Mouse (Mus musculus): ENCODE measurements around the gene Fzr1. TPM values are rescaled to one million over a fixed set of nuclear protein-coding genes. Genes with fewer than 3 reads are reported as not detected.
A peak's percentile ranks its signal among the peaks of the same experiment; 100 is the strongest.

Gene Fzr1
- polyA plus RNA-seq, 1 experiment from 2014 or later = 104 TPM

DNA sequence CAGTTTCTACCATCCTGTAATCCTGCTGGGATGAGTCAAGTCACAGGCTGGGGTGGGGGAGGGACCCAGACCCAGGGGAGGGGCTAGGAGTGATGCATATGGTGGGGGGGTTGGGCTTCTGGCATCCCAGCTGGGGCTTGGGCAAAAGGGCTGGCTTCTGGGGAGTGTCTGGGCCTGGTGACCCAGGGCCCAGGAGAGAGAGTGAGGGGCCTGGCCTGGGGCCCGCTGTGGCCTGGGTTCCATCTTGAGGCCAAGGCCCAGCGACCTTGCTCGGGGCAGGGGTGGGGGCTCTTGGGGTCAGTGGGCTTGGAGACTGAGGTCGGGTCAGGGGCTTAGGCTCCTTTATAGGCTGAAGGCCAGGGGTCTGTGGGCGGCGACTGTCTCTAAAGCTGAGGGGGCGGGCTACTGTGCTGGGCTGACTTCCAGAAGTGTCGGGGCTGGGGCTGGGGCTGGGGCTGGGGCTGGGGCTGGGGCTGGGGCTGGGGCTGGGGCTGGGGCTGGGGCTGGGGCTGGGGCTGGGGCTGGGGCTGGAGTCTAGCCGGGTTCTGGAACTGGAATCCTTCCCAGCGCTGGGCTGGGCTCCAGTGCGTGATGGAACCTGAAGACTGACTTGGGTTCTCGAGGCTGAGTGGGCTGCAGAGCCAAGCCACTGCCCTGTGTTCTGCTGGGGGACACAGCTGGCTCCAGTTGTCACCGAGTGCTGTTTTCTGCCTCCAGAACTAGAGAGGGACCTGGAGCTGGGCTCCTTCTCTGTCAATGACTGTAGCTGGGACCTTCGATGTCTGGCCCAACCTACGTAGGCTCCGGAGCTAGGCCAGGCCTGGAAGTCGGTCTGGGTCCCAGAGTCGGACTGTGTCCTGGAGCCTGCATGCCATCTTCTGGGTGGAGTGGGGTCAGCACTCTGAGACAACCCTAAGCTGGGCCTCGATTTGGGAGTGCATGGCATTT is 42.6 kb downstream of the Fzr1 start:
- no peak overlapping the region for H3K27ac ChIP-seq (ENCODE audit: low read depth, low read length)
- peaks cover 4% of the 10 kb centered on the region; the same call in 1 of the 2 replicates for H3K4me1 ChIP-seq (ENCODE audit: control insufficient read depth, insufficient read depth, low read length)
- ATAC-seq (ENCODE audit: low FRiP score) (peak; percentile 41), DNase-seq (ENCODE audit: low spot score, missing footprints) (peak; percentile 84)
- WGBS = 37% methylated on average over 18 of the region's 19 CpGs
- H3K4me2 ChIP-seq = no peak overlapping the region
- H3K27me3 ChIP-seq (ENCODE audit: control insufficient read depth, insufficient read depth, low read length) = peaks cover 16% of the 10 kb centered on the region
- H3K4me3 ChIP-seq (ENCODE audit: low read depth, low read length) = no peak overlapping the region
- H3K9me3 ChIP-seq (ENCODE audit: control insufficient read depth, low read length) = no peaks in the 10 kb centered on the region
- H3K36me3 ChIP-seq (ENCODE audit: control insufficient read depth, insufficient read depth, low read length) = no peaks in the 10 kb centered on the region
- H3K9ac ChIP-seq (ENCODE audit: low read length) = no peak overlapping the region

DNA sequence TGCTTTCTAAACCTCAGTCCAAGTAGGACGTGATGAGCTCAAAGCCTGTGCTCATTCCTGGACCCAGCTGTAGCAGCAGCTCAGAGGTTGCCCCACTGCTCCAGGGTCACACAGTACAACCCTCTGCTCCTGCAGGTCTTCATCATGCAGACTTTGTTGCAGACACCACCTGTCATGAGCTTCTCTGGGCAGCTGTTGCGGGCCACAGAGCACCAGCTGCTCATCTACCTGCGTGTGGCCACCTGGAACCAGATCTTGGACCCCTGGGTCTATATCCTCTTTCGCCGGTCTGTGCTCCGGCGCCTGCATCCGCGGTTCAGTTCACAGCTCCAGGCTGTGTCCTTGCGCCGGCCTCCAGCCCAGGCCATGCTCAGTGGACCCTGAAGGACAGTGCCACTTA is 44.0 kb downstream of the Fzr1 start:
- 44% methylated on average over 11 of the region's 11 CpGs for WGBS
- Histone ChIP-seq H3K4me3 (ENCODE audit: low read depth, low read length) (no peak overlapping the region), H3K36me3 (ENCODE audit: control insufficient read depth, insufficient read depth, low read length) (no peaks in the 10 kb centered on the region), H3K9ac (ENCODE audit: low read length) (no peak overlapping the region), H3K4me1 (ENCODE audit: control insufficient read depth, insufficient read depth, low read length) (peaks cover 4% of the 10 kb centered on the region; the same call in 1 of the 2 replicates), H3K27me3 (ENCODE audit: control insufficient read depth, insufficient read depth, low read length) (peaks cover 16% of the 10 kb centered on the region), H3K9me3 (ENCODE audit: control insufficient read depth, low read length) (no peaks in the 10 kb centered on the region), H3K27ac (ENCODE audit: low read depth, low read length) (no peak overlapping the region), H3K4me2 (no peak overlapping the region)
- DNase-seq (ENCODE audit: low spot score, missing footprints) (peak; percentile 84), ATAC-seq (ENCODE audit: low FRiP score) (no peak)

DNA sequence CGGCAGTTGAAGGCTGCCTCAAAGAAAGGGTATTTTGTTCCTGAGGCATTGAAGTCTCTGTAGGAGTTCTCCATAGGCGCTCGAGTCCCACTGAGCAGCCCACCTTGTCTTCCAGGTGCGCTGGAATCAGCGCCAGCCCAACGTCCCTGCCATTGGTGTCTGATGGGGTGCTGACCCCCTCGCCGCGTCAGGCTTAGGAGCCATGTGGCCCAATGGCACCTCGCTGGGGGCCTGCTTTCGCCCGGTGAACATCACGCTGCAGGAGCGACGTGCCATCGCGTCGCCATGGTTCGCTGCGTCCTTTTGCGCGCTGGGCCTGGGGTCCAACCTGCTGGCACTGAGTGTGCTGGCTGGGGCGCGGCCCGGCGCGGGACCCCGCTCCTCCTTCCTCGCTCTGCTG is 46.0 kb downstream of the Fzr1 start:
- no peak overlapping the region for H3K27ac ChIP-seq (ENCODE audit: low read depth, low read length)
- no peaks in the 10 kb centered on the region; the same call in 1 of the 2 replicates for H3K36me3 ChIP-seq (ENCODE audit: control insufficient read depth, insufficient read depth, low read length)
- H3K4me3 ChIP-seq (ENCODE audit: low read depth, low read length) = no peak overlapping the region
- ATAC-seq (ENCODE audit: low FRiP score) (no peak), DNase-seq (ENCODE audit: low spot score, missing footprints) (no peak)
- no peaks in the 10 kb centered on the region for H3K9me3 ChIP-seq (ENCODE audit: control insufficient read depth, low read length)
- peaks cover 4% of the 10 kb centered on the region; the same call in 1 of the 2 replicates for H3K4me1 ChIP-seq (ENCODE audit: control insufficient read depth, insufficient read depth, low read length)
- no peak overlapping the region; the same call in 1 of the 2 replicates for H3K4me2 ChIP-seq
- H3K9ac ChIP-seq (ENCODE audit: low read length) = no peak overlapping the region
- WGBS = 9% methylated on average over 28 of the region's 29 CpGs
- H3K27me3 ChIP-seq (ENCODE audit: control insufficient read depth, insufficient read depth, low read length) = peaks cover 9% of the 10 kb centered on the region

DNA sequence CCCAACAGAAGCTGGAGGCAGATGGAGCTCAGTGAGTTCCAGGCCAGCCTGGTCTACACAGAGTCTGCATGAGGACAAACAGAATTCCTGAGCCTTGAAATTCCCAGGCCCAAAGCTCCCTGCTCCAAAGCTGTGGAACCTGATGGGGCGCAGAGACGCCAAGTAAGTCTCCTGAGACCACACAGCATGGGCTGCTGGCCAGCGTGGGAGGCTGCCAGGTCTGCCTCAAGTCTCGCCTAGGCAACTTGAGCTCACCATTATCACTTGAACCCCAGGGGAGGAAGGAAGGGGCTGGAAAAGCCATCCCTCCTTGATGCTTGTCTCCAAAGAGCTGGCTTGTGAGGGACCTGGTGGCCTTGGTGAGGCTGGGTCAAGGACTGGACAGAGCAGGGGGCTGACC is 48.3 kb downstream of the Fzr1 start:
- Histone ChIP-seq H3K4me2 (no peak overlapping the region), H3K36me3 (ENCODE audit: control insufficient read depth, insufficient read depth, low read length) (peaks cover 17% of the 10 kb centered on the region), H3K4me1 (ENCODE audit: control insufficient read depth, insufficient read depth, low read length) (no peaks in the 10 kb centered on the region), H3K9me3 (ENCODE audit: control insufficient read depth, low read length) (no peaks in the 10 kb centered on the region), H3K9ac (ENCODE audit: low read length) (no peak overlapping the region), H3K27ac (ENCODE audit: low read depth, low read length) (no peak overlapping the region), H3K27me3 (ENCODE audit: control insufficient read depth, insufficient read depth, low read length) (peaks cover 9% of the 10 kb centered on the region), H3K4me3 (ENCODE audit: low read depth, low read length) (no peak overlapping the region)
- no peak for DNase-seq (ENCODE audit: low spot score, missing footprints)
- WGBS = 71% methylated on average over 4 of the region's 4 CpGs
- no peak for ATAC-seq (ENCODE audit: low FRiP score)

DNA sequence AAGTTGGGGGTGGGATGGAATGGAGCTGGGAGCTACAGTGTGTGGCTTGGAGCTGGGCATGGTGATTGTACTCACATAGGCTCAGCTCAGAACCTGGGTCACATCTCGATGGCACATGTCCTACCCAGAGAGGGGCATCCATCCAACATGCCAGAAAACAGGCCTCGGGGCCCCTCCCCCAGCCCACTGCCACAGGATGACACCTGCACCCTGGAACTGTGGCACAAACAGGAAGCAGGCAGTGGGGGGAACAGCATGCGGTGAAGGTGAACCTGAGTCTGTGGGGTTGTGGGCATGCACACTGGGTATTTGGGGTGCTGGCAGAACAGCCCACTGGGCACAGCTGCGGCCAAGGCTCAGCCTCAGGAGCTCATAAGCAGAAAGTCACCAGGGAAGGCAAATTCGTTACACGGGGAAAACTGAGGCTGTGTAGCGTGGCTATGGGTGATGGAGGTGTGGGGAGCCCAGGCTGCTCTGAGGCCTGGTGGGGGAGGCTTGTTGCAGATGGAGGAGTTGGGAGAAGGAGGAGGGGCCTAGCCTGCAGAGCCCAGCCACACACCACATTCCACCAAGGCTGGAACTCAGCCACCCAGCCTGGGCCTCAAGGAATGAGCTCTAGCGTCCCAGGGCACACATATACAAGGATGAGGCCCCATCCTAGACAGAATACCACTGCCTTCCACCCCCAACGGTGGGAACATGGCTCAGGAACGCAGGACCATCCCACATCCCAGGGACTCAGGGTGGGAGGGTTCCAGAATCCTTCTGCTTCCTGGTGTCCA is 48.9 kb downstream of the Fzr1 start:
- H3K9ac ChIP-seq (ENCODE audit: low read length) = no peak overlapping the region
- WGBS = 72% methylated on average over 10 of the region's 10 CpGs

DNA sequence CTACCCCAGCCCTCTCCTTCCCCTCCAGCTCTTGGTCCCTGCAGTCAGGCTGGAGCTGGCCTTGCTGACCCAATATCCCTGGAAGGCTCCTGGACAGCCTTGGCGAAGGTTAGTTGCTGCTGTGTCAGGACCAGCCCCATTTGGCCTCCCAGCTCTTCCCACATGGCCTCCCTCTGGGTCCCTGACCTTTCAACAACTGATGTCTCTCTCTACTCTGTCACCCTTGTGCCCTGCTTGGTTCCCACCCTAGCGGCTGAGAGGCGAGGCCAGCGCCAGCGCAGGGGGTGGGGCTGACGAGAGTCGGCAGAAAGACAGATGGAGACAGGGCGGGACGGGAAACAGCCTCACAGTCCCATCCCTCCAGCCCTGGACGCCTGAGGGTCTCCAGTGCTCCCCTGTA is 49.9 kb downstream of the Fzr1 start, which contains the start of gene Tbxa2r:
Gene Tbxa2r, plus strand, starts transcription at position 346 of the 400 bp plus-strand sequence.
- 10% methylated on average over 10 of the region's 10 CpGs for WGBS
- Histone ChIP-seq H3K4me3 (ENCODE audit: low read depth, low read length) (no peak within 1 kb of the TSS), H3K9ac (ENCODE audit: low read length) (0 out of 2 replicates have a peak within 1 kb of the TSS, but pooled peaks have one; percentile 7), H3K27ac (ENCODE audit: low read depth, low read length) (no peak within 1 kb of the TSS), H3K27me3 (ENCODE audit: control insufficient read depth, insufficient read depth, low read length) (peaks cover 9% of the 10 kb centered on the region), H3K36me3 (ENCODE audit: control insufficient read depth, insufficient read depth, low read length) (peaks cover 33% of the 10 kb centered on the region), H3K4me2 (no peak within 1 kb of the TSS), H3K9me3 (ENCODE audit: control insufficient read depth, low read length) (no peaks in the 10 kb centered on the region), H3K4me1 (ENCODE audit: control insufficient read depth, insufficient read depth, low read length) (no peaks in the 10 kb centered on the region)
- no peak for DNase-seq (ENCODE audit: low spot score, missing footprints)
- ATAC-seq (ENCODE audit: low FRiP score) = no peak

More for the DNA sequence above, 48.9 kb downstream of the Fzr1 start:
- Histone ChIP-seq H3K27me3 (ENCODE audit: control insufficient read depth, insufficient read depth, low read length) (peaks cover 9% of the 10 kb centered on the region), H3K4me2 (no peak overlapping the region), H3K9me3 (ENCODE audit: control insufficient read depth, low read length) (no peaks in the 10 kb centered on the region), H3K4me3 (ENCODE audit: low read depth, low read length) (no peak overlapping the region), H3K4me1 (ENCODE audit: control insufficient read depth, insufficient read depth, low read length) (no peaks in the 10 kb centered on the region), H3K36me3 (ENCODE audit: control insufficient read depth, insufficient read depth, low read length) (peaks cover 23% of the 10 kb centered on the region), H3K27ac (ENCODE audit: low read depth, low read length) (no peak overlapping the region)
- ATAC-seq (ENCODE audit: low FRiP score) (no peak), DNase-seq (ENCODE audit: low spot score, missing footprints) (no peak)

DNA sequence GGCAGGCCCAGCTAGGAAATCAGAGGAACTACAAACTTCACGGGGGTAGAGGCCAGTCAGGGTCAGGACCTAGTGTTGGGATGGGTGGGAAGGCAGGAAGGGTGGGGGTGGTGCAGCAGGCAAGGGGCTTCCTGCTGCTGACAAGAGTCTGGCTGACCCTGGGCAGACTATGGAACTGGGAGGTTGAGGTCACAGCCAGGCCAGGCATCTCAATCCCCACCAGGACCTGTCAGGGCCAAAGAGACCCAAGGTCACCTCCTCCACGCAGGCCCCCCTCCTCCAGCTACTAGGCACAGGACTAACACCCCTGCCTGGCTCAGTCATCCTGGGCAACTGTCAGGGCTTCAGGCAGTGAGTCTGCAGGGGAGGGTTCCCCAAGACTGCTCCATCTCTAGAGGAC is 50.4 kb downstream of the Fzr1 start:
- Histone ChIP-seq H3K9ac (ENCODE audit: low read length) (0 out of 2 replicates have a peak overlapping the region, but pooled peaks have one; percentile 7), H3K4me2 (no peak overlapping the region), H3K27me3 (ENCODE audit: control insufficient read depth, insufficient read depth, low read length) (peaks cover 9% of the 10 kb centered on the region), H3K4me3 (ENCODE audit: low read depth, low read length) (no peak overlapping the region), H3K27ac (ENCODE audit: low read depth, low read length) (no peak overlapping the region), H3K4me1 (ENCODE audit: control insufficient read depth, insufficient read depth, low read length) (no peaks in the 10 kb centered on the region), H3K9me3 (ENCODE audit: control insufficient read depth, low read length) (no peaks in the 10 kb centered on the region), H3K36me3 (ENCODE audit: control insufficient read depth, insufficient read depth, low read length) (peaks cover 36% of the 10 kb centered on the region)
- WGBS = 42% methylated on average over 2 of the region's 2 CpGs
- DNase-seq (ENCODE audit: low spot score, missing footprints) (no peak), ATAC-seq (ENCODE audit: low FRiP score) (no peak)

DNA sequence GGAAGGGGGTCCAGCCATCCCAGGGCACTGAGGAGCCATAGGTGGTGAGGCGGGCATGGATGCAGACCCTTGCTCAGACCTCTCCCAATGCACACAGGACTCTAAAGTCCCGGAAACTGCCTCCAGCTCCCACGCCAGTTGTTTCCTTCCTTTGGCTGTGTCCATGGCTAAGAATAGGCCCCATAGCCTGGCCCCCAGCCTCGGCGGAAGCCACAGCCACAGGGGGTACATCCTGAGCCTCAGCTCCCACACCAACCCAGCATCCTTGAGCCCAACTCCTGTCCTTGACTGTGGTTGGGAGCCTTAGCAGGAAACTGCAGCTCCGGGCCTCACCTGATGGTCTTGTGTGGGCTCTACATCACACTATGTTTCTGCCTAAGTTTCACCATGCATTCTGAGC is 51.5 kb downstream of the Fzr1 start:
- no peak overlapping the region for H3K4me3 ChIP-seq (ENCODE audit: low read depth, low read length)
- H3K4me1 ChIP-seq (ENCODE audit: control insufficient read depth, insufficient read depth, low read length) = peaks cover 4% of the 10 kb centered on the region
- peaks cover 42% of the 10 kb centered on the region for H3K36me3 ChIP-seq (ENCODE audit: control insufficient read depth, insufficient read depth, low read length)
- H3K9ac ChIP-seq (ENCODE audit: low read length) = no peak overlapping the region
- H3K27me3 ChIP-seq (ENCODE audit: control insufficient read depth, insufficient read depth, low read length) = no peaks in the 10 kb centered on the region
- H3K27ac ChIP-seq (ENCODE audit: low read depth, low read length) = no peak overlapping the region
- ATAC-seq (ENCODE audit: low FRiP score) (no peak), DNase-seq (ENCODE audit: low spot score, missing footprints) (no peak)
- no peak overlapping the region for H3K4me2 ChIP-seq
- WGBS = 84% methylated on average over 5 of the region's 6 CpGs
- no peaks in the 10 kb centered on the region for H3K9me3 ChIP-seq (ENCODE audit: control insufficient read depth, low read length)

DNA sequence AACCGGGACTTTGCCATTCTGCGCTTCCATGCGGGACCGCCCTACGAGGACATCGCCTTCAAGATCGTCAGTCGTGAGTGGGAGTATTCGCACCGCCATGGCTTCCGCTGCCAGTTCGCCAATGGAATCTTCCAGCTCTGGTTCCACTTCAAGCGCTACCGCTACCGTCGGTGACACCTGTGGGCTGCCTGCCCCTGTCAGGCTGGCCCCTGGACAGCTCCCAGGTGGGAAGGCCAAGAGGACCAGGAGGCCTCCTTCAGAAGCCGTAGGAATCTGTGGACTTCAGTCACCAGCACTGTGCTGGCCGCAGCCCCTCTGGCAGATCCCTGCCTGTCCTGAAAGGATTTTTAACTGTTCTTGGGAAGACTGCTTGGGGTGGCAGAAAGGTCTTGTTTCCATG is 52.5 kb downstream of the Fzr1 start:
- Histone ChIP-seq H3K36me3 (ENCODE audit: control insufficient read depth, insufficient read depth, low read length) (peaks cover 42% of the 10 kb centered on the region), H3K9ac (ENCODE audit: low read length) (no peak overlapping the region), H3K27ac (ENCODE audit: low read depth, low read length) (no peak overlapping the region), H3K4me1 (ENCODE audit: control insufficient read depth, insufficient read depth, low read length) (peaks cover 8% of the 10 kb centered on the region), H3K9me3 (ENCODE audit: control insufficient read depth, low read length) (no peaks in the 10 kb centered on the region), H3K4me2 (no peak overlapping the region), H3K27me3 (ENCODE audit: control insufficient read depth, insufficient read depth, low read length) (no peaks in the 10 kb centered on the region), H3K4me3 (ENCODE audit: low read depth, low read length) (no peak overlapping the region)
- 96% methylated on average over 18 of the region's 18 CpGs for WGBS
- ATAC-seq (ENCODE audit: low FRiP score) (no peak), DNase-seq (ENCODE audit: low spot score, missing footprints) (no peak)

Data from midbrain, embryonic 11.5 days (tissue).